Mouse (Mus musculus) cerebellum, adult 2 months (tissue): Measurements from ENCODE around the gene Pld1.

ENCODE experiments used
- CTCF ChIP-seq: fragments of 200-500 bp; IDR thresholded peaks from 2 replicates; pipeline ENCODE4 v1.5.1; 2011; ENCODE audit warnings: low read depth, mild to moderate bottlenecking, control low read depth, low read length, moderate library complexity, borderline replicate concordance; ENCODE audit not compliant: insufficient read depth
- POLR2A ChIP-seq: fragments of 200-500 bp; IDR thresholded peaks from 2 replicates; pipeline ENCODE4 v1.6.1; 2011; ENCODE audit warnings: low read length, control low read depth, borderline replicate concordance; ENCODE audit not compliant: insufficient read depth

- no peak for TF ChIP-seq CTCF
- TF ChIP-seq POLR2A: no peak
These were observed 155.3 kb downstream of the Pld1 start for GRCm38 (mm10) chr3:28093684-28094302.
